Mouse (Mus musculus) gastrocnemius, adult 18-20 months (tissue): ENCODE measurements around the gene Chrm1. TPM values are rescaled to one million over a fixed set of nuclear protein-coding genes. Genes with fewer than 3 reads are reported as not detected.

Source experiments
- DNase-seq: peaks from one replicate; pipeline ENCODE4 v3.0.0; 2021; ENCODE audit warnings: low spot score
- total RNA-seq, 2 experiments: library from RNA; stranded (reverse); gene quantifications; 2 replicates each; pipeline ENCODE4 v1.2.3; 2021

The Chrm1 gene
- total RNA-seq, 2 experiments from 2014 or later = not detected

GRCm38 (mm10) chr19:8682996-8683395, 19.4 kb downstream of the Chrm1 start:
- peak; percentile 72 for DNase-seq

GRCm38 (mm10) chr19:8683627-8684026, 20.0 kb downstream of the Chrm1 start:
- no peak for DNase-seq

- DNase-seq = no peak
These were observed 28.4 kb downstream of the Chrm1 start for GRCm38 (mm10) chr19:8691871-8692539.

- no peak for DNase-seq
These were observed 29.2 kb downstream of the Chrm1 start for GRCm38 (mm10) chr19:8692740-8693139.

- DNase-seq = no peak
These were observed 31.7 kb downstream of the Chrm1 start for GRCm38 (mm10) chr19:8695330-8695729.

- DNase-seq = no peak
These were observed 36.1 kb downstream of the Chrm1 start for GRCm38 (mm10) chr19:8699652-8700051.

- no peak for DNase-seq
These were observed 38.9 kb downstream of the Chrm1 start for GRCm38 (mm10) chr19:8702458-8702857.

- no peak for DNase-seq
These were observed 40.0 kb downstream of the Chrm1 start for GRCm38 (mm10) chr19:8703571-8703970.

- DNase-seq = no peak
These were observed 41.6 kb downstream of the Chrm1 start for GRCm38 (mm10) chr19:8705026-8705708.

- no peak for DNase-seq
These were observed 42.6 kb downstream of the Chrm1 start for GRCm38 (mm10) chr19:8706132-8706667.

GRCm38 (mm10) chr19:8706930-8707329, 43.3 kb downstream of the Chrm1 start:
- no peak for DNase-seq

GRCm38 (mm10) chr19:8708954-8709353, 45.4 kb downstream of the Chrm1 start:
- no peak for DNase-seq

GRCm38 (mm10) chr19:8710057-8710456, 46.5 kb downstream of the Chrm1 start:
- DNase-seq = no peak

- DNase-seq = no peak
These were observed 47.9 kb downstream of the Chrm1 start for GRCm38 (mm10) chr19:8711506-8711905.

GRCm38 (mm10) chr19:8711949-8712869, 48.6 kb downstream of the Chrm1 start:
- DNase-seq = no peak

- peak; percentile 63 for DNase-seq
These were observed 49.3 kb downstream of the Chrm1 start for GRCm38 (mm10) chr19:8712870-8713305.

- DNase-seq = peak; percentile 92
These were observed 49.9 kb downstream of the Chrm1 start for GRCm38 (mm10) chr19:8713306-8713996.

GRCm38 (mm10) chr19:8713997-8714652, 50.5 kb downstream of the Chrm1 start:
- DNase-seq = no peak

GRCm38 (mm10) chr19:8714653-8715481, 51.3 kb downstream of the Chrm1 start:
- DNase-seq = no peak
